Comparison of ENCODE assay signal across 20 mouse cellular contexts in the genomic region with DNA sequence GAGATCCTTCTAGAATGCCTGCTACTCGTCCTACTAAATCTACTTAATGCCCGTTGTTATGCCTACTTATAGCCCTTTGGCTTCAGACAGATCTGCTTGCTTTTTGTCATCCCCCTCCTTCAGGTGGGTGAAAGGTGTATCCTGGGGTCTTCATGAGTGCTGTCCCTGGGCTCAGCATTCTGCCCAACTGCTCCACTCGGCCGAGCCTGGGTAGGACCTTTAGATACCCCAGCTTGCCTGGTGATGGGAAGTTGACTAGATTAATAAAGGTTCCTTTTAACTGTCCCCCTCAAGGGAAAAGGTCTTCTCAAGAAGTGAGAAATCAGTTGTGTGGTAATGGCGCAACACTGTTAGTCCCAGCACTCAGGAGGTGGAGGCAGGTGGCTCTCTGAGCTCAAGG. TPM values are rescaled to one million over a fixed set of nuclear protein-coding genes. Genes with fewer than 3 reads are reported as not detected.
DNase-seq lines count a peak whose midpoint lies in the region; ATAC-seq lines count a peak whose summit lies in the region.
"Had no signal": no experiment of that assay in that cellular context is flagged by ENCODE, and none has a peak within 500 bp of the region (broad histone marks: within the 10 kb centered on the region; RNA-seq: fewer than 3 reads in every experiment).

No protein-coding gene starts in this region.

- H3K4me3 ChIP-seq in heart, embryonic 12.5 days = no peak overlapping the region
- no peak overlapping the region for H3K4me3 ChIP-seq in midbrain, embryonic 11.5 days (ENCODE audit: low read depth, low read length)
- H3K4me3 ChIP-seq in midbrain, embryonic 16.5 days (ENCODE audit: low read depth, low read length) = no peak overlapping the region

- 87% methylated on average over 5 of the region's 5 CpGs for WGBS in heart, embryonic 12.5 days
- 87% methylated on average over 5 of the region's 5 CpGs for WGBS in midbrain, embryonic 11.5 days
- WGBS in midbrain, embryonic 16.5 days = 93% methylated on average over 5 of the region's 5 CpGs

- no peak overlapping the region for H3K9ac ChIP-seq in heart, embryonic 12.5 days
- no peak overlapping the region for H3K9ac ChIP-seq in midbrain, embryonic 11.5 days (ENCODE audit: low read length)
- no peak overlapping the region for H3K9ac ChIP-seq in midbrain, embryonic 16.5 days (ENCODE audit: low read depth, low read length)

- no peak overlapping the region for H3K27ac ChIP-seq in heart, embryonic 12.5 days (ENCODE audit: poor library complexity, severe bottlenecking)
- no peak overlapping the region for H3K27ac ChIP-seq in midbrain, embryonic 11.5 days (ENCODE audit: low read depth, low read length)
- H3K27ac ChIP-seq in midbrain, embryonic 16.5 days (ENCODE audit: low read length) = no peak overlapping the region

- DNase-seq in heart, adult 11 months = peak; percentile 55
- peak; percentile 57 for DNase-seq in midbrain, embryonic 11.5 days (ENCODE audit: low spot score, missing footprints)
- DNase-seq: adrenal gland, adult 2 months; adrenal gland, adult 8-10 months; adrenal gland, postnatal 10 days; adrenal gland, postnatal 14 days; adrenal gland, postnatal 25 days; adrenal gland, postnatal 36 days; B cell, adult 2 months; cerebellum, adult 11 months; cerebellum, adult 11-12 months; cerebellum, adult 18-20 months had no signal

- H3K9me3 ChIP-seq in heart, embryonic 12.5 days (replicated peaks) = no peaks in the 10 kb centered on the region
- no peaks in the 10 kb centered on the region for H3K9me3 ChIP-seq in midbrain, embryonic 11.5 days (ENCODE audit: control insufficient read depth, low read length)
- H3K9me3 ChIP-seq in midbrain, embryonic 16.5 days (replicated peaks; ENCODE audit: control insufficient read depth, low read length, poor library complexity, severe bottlenecking) = no peaks in the 10 kb centered on the region

- H3K27me3 ChIP-seq in heart, embryonic 12.5 days (replicated peaks) = no peaks in the 10 kb centered on the region
- no peaks in the 10 kb centered on the region for H3K27me3 ChIP-seq in midbrain, embryonic 11.5 days (ENCODE audit: control insufficient read depth, insufficient read depth, low read length)
- no peaks in the 10 kb centered on the region for H3K27me3 ChIP-seq in midbrain, embryonic 16.5 days (ENCODE audit: control insufficient read depth, insufficient read depth, low read depth, low read length)
- H3K27me3 ChIP-seq: CH12.LX, Patski had no signal

- H3K36me3 ChIP-seq in heart, embryonic 12.5 days = no peaks in the 10 kb centered on the region
- H3K36me3 ChIP-seq in midbrain, embryonic 11.5 days (ENCODE audit: control insufficient read depth, insufficient read depth, low read length) = no peaks in the 10 kb centered on the region
- H3K36me3 ChIP-seq in midbrain, embryonic 16.5 days (ENCODE audit: control insufficient read depth, insufficient read depth, low read length) = no peaks in the 10 kb centered on the region
- H3K36me3 ChIP-seq: G1E had no signal

- no peak overlapping the region for H3K4me2 ChIP-seq in heart, embryonic 12.5 days
- H3K4me2 ChIP-seq in midbrain, embryonic 11.5 days = no peak overlapping the region
- H3K4me2 ChIP-seq in midbrain, embryonic 16.5 days (ENCODE audit: low read length) = no peak overlapping the region

- ATAC-seq in heart, embryonic 12.5 days (ENCODE audit: insufficient number of reproducible peaks, low FRiP score) = no peak
- ATAC-seq in midbrain, embryonic 11.5 days (ENCODE audit: low FRiP score) = no peak
- ATAC-seq in midbrain, embryonic 16.5 days = no peak
- ATAC-seq: activated CD4-positive, CD25-positive, alpha-beta regulatory T cell, adult 4 months; CD4-positive, CD25-positive, alpha-beta regulatory T cell, adult 4 months; Patski had no signal

- no peaks in the 10 kb centered on the region; the same call in 1 of the 2 replicates for H3K4me1 ChIP-seq in heart, embryonic 12.5 days (replicated peaks)
- no peaks in the 10 kb centered on the region for H3K4me1 ChIP-seq in midbrain, embryonic 11.5 days (ENCODE audit: control insufficient read depth, insufficient read depth, low read length)
- no peaks in the 10 kb centered on the region for H3K4me1 ChIP-seq in midbrain, embryonic 16.5 days (ENCODE audit: control insufficient read depth, insufficient read depth, low read length)

RNA-seq across cellular contexts. Expression of a gene that starts 24.6 kb away (rescaled TPM):
- polyA plus RNA-seq in heart, embryonic 12.5 days (2016; fragmentation: Nextera tagmentation; extraction: Ambion mirVana) = 22.5 and 23.9 TPM in 2 replicates
- 32.9 and 35.1 TPM in 2 replicates for polyA plus RNA-seq in midbrain, embryonic 11.5 days (2014; fragmentation: Nextera tagmentation; extraction: Ambion mirVana)
- polyA plus RNA-seq in midbrain, embryonic 16.5 days (2015; fragmentation: Nextera tagmentation; extraction: Ambion mirVana) = 15.3 and 16.0 TPM in 2 replicates

RNA-seq across cellular contexts. Expression of a gene that starts 24.9 kb away (rescaled TPM):
- 0.26 TPM in 1 of 2 replicates, not detected in the other for polyA plus RNA-seq in heart, embryonic 12.5 days (2016; fragmentation: Nextera tagmentation; extraction: Ambion mirVana)
- 0.20 and 0.30 TPM in 2 replicates for polyA plus RNA-seq in midbrain, embryonic 11.5 days (2014; fragmentation: Nextera tagmentation; extraction: Ambion mirVana)
- polyA plus RNA-seq in midbrain, embryonic 16.5 days (2015; fragmentation: Nextera tagmentation; extraction: Ambion mirVana) = not detected in 2 replicates
- polyA plus RNA-seq: activated CD4-positive, CD25-positive, alpha-beta regulatory T cell, adult 4 months; adrenal gland, adult 2 months; brain, embryonic 14.5 days; CD4-positive, CD25-positive, alpha-beta regulatory T cell, adult 4 months; G1E had no signal
